Mouse (Mus musculus) spleen, postnatal 4 days (tissue): Measurements from ENCODE around the gene Sbsn.
"Not testable (repeated sequence)": the region's sequence is repeated elsewhere in the genome, so short reads cannot be mapped to it uniquely, and the experiment has no call there.

Experiments
- DNase-seq, 2 experiments: peaks; one replicate each; pipeline ENCODE4 v3.0.0; 2022; ENCODE audit warnings: low spot score in 2 of 2

The Sbsn gene

DNA sequence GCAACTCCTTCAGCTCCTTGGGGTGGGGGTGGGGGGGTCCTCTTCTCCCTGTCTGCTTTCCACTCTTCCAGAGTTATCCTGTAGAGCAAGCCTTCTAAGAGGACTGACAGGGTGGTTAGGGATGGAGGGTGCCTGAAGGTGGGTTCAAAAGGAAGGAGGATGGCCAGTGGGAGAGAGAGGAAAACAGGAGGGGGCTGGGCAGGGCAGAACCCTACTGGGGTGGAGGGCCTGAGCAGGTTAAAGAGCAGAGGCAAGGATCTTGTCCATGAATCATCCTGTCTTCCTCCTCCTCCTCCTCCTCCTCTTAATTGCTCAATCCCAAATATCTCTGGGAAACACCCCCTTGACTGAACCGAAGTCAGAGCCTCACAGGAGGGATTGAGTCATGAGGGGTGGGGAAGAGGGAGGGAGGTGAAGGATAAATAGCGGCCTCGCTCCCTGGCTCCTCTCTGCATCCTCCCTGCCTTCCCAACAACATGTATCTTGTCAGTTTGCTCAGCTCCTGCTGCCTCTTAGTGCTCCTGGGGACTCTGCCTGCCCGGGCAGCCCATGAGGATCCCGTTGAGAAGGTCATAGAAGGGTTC is at the start of gene Sbsn:
Sbsn (plus strand) TSS at position 386 of the 584 bp plus-strand sequence.
- no peak for DNase-seq

DNA sequence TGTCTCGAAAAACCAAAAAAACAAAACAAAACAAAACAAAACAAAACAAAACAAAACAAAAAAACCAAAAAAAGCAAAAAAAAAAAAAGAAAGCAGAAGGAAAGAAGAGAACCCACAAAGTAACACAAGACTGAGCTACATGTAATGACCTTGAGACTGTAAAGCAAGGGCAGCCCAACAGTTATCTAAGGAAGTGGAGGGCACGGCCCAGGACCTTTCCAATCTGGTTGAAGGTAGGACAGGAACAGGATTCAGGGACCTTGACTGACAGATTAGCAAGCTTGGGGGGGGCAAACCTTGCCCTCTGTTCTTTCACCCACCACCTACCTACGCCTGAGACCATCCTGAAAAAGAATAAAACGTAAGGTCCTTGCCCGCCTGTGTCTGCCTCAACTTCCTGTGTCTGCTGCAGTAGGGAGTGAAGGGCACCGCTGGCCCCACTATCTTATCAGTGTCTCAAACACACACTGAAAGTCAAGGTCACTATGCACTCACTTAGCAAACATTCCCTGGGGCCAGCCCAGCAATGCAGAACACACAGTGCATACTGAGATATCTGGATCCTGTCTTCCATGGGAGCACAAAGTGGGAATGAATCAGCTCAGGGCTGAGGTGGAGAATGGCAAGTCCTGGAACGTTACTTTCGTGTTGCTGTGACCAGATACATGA is 44.9 kb upstream of the Sbsn start:
- no peak for DNase-seq

DNA sequence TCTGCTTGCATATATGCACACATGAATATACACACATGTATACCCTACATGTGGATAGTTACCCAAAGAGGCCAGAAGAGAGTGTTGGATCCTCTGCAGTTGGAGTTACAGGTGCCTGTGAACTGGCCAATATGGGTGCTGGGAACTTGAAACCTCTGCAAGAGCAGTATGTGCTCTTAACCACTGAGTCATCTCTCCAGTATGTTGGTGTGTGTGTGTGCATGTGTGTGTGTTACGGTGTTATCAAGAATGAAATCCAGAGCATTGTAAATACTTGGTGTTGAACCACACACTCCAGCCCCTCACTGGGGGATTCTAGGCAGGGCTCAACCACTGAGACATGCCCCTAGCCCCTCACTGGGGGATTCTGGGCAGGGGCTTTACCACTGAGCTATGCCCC is 43.8 kb upstream of the Sbsn start:
- no peak for DNase-seq

DNA sequence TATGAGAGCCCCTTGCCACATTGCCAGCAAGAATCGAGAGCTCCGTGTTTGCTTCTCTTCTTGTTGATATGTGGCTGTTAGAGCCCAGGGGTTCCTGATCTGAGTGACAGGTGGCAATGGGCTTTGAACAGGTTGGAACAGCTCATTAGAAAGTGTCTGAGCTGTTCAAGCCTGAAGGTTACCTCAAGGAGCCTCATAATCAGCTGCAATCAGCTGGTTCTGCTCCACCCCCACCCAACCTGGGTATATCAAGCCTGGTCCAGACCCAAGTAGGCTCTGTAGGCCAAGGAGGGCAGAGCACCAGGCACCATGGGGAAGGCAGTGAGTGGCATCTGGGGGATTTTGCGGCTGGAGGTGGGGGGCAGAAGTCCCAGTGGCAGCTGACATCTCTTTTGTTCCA is 39.3 kb upstream of the Sbsn start, which contains the start of gene Atp4a:
Atp4a (plus strand) TSS at position 268 of the 400 bp plus-strand sequence.
- DNase-seq, result no peak

DNA sequence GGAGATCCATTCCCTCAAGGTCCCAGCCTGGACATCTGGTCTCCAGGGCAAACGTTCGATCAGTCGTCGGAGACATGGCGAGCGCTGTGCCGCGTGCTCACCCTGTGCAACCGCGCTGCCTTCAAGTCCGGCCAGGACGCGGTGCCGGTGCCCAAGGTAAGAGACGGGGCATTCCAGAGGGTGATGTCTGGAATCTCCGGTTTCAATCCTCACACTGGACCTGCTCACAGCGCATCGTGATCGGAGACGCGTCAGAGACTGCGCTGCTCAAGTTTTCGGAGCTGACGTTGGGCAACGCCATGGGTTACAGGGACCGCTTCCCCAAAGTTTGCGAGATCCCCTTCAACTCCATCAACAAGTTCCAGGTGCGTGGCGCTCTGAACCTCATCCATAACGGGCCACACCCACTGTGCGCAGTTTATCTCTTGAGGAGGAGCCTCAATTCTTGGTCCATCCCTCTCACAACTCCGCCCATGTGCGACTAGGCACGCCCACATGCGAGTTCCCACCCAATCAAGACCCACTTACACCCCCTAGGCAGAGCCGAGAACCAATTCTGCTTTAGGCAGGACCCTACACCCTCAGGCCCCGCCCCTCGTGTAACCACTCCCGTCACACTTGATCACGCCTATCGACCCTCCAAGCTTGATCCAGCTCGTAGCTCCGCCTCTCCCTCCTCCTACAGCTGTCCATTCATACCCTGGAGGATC is 34.1 kb upstream of the Sbsn start:
- peak; percentile 82 to 86 for DNase-seq

DNA sequence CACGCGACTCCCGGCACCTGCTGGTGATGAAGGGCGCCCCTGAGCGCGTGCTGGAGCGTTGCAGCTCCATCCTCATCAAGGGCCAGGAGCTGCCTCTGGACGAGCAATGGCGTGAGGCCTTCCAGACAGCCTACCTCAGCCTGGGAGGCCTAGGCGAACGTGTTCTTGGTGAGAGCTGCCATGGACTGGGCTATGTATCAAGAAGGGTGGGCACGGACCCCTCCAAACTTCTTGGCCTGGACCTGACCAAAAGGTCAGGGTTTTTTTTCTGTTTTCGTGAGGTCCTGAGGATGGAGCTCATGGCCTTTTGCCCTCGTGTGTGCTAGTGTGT is 33.6 kb upstream of the Sbsn start:
- no peak for DNase-seq

DNA sequence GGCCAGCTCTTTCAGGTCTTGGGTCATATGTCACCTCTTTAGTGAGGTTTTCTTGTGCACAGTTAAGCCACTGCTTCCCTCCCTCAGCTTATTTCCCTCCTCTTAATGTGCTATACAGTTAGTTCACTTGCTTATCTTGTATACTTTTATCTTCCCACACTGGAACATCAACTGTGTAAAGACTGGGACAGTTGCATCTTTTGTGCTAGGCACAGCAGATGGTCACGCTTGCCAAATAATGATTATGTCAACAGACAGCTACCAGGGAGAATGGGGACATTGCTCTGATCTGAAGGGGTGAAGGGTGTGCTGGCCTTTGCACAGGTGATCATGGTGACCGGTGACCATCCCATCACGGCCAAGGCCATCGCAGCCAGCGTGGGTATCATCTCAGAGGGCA is 31.6 kb upstream of the Sbsn start:
- DNase-seq, result no peak

DNA sequence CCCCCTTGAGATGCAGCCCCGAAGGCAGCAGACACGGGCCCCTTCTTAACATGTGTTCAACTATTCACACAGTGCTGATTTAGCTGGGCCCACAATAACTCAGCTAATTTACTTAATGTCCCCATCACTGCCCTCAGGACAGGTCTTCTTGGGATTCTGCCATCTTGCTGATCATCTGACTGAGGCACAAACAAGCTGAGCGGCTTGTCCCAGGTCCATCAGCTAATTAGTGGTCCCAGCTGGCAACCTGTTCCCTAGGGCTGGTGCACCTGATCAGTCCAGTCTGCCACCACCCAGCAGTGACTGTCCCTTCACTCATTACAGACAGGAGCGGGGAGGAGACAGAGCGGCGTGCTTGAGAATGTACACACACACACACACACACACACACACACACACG is 30.0 kb upstream of the Sbsn start:
- no peak for DNase-seq

DNA sequence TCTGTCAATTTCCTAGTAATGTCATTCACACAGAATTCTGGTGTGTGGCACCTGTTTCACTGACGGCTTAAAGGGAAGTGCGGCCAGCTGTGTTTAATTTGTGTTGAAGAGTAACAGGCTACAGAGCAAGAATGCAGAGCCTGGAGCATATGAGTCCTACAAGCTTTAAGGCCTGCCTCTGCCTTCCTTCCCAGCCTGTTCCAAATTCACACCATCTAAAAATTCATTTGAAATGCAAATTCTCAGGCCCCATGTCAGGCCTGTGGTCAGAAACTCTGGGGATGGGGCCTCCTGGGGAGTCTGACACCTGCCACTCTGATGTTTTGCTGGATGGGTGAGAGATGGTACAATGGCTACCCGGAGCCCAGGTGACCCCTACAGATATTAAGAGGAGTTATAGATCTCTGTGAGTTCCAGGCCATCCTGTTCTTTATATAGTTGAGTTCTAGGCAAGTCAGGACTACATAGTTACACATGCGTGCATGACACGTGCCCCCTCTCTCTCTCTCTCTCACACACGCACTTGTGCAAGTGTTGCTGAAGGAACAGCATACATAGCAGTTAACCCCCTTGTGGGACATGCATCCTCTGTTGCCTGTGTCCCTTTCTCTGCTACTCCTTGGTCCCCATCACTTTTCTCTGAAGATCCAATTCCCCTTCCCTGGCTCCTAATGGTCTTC is 27.9 kb upstream of the Sbsn start:
- no peak for DNase-seq

DNA sequence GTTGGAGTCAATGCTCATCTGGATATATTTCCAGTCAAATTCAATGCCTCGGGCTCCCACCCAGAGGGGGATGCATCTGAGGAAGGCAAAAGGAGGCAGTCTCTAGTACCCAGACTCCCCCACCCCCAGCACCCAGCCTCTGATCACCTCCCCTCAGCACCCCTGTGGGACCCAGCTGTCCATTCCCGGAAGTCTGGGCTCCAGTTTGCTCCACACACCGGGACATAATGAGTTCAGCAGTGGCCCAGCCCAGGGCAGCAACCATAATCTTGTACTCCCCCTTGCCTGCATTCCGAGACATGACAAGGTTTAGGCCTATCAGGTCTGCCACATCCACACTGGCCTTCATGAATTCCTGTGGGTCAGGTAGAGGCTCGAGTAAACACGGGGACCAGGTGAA is 23.1 kb upstream of the Sbsn start:
- DNase-seq, result no peak

DNA sequence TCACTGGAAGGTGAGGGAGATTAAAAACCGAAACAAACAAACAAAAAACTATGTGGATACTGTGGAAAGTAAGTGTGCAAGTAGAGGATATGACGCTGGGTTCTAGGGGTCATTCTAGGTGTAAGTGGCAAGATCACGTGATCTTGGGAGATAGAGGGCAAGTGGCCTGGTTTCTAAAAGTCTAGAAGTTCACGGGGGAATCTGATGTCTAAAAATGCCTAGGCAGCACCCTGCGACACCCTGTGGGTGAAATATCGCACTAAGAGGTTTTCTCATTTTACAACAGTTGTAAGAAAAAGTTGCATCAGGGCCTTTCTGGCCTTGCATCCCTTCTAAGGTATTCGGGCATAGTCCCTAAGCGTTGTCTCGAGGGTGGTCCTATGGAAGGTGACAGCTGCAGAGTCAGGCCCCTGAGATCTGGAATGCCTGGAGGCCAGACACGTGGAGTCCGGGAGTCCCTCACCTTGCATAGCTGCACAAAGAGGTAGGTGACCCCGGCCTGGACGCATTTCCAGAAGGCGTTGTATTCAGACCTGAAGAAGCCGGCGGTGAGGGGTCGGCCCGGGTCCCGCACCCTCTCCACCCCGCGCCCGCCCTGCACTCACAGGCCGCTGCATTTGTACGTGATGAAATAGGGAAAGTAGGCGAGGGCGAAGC is 22.4 kb upstream of the Sbsn start:
- peak; percentile 23 to 59 for DNase-seq

DNA sequence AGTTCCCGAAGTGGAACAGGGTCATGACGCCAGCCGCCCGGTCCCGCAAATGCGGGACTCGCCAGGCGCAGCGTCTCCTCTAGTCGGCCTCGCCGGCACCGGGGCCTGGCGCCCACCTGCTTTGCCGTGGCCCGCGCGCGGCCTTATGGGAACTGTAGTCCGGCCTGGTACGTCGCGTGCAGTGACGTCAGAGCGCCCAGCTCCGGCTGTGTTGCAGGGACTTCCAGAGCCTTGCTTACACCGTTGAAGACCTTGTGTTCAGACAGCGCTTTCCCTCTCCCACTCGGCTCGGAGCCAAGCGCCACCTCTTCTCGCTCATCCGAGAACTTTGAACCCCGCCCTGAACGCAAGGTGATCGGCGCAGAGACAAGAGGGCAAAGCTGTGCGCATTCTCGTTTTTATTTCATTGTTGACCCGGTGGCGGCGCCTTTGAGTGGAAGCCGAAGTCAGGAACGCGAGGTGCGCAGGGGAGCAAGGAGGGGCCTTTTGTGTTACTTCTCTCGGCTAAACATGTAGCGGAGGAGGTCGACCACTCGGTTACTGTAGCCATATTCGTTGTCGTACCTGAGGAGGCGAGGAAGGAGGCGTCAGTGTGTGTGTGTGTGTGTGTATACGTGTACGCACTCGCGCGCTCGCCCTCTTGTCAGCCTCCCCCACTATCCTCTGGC is 21.7 kb upstream of the Sbsn start, which contains the start of gene Tmem147:
Tmem147 (minus strand) TSS at position 145 of the 668 bp plus-strand sequence.
- peak; percentile 90 to 96 for DNase-seq

DNA sequence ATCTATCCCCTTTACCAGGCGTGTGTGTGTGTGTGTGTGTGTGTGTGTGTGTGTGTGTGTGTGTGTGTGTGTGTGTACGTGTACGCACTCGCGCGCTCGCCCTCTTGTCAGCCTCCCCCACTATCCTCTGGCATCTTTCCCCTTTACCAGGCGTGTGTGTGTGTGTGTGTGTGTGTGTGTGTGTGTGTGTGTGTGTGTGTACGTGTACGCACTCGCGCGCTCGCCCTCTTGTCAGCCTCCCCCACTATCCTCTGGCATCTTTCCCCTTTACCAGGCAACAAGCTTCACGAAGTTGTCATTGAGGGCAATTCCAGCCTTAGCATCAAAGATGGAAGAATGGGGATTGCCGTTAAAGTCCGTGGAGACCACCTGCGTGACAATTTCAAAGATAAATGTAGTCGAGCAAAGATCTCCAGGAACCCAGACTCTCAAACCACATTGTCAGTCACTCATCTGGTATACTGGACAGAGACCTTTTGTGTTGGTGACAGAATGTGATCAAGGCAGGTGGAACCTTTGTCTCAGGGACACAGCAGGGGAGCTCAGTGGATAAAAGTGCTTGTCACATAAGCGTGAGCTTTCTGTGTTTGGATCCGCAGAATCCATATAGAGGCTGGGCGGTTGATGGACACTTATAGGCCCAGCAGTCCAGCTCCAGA is 21.1 kb upstream of the Sbsn start:
- DNase-seq, result not testable (repeated sequence)

DNA sequence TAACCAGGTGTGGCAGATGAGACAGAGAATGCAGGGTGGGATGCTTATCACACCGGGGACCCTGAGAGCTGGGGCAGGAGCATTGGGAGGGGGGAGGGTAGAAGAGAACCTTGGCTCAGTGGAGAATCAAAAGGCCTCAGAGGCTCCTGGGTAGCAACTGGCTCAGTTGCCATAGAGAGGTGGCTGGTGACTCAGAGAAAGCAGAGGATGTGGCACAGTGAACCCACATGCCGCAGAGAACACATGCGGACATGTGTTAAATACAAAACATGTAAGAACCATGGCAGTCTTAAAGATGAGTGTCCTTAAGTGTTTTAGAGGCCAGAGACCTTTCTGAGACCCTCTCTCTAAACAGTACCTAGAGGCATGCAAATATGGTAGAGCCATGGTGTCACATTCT is 15.1 kb upstream of the Sbsn start:
- no peak for DNase-seq

DNA sequence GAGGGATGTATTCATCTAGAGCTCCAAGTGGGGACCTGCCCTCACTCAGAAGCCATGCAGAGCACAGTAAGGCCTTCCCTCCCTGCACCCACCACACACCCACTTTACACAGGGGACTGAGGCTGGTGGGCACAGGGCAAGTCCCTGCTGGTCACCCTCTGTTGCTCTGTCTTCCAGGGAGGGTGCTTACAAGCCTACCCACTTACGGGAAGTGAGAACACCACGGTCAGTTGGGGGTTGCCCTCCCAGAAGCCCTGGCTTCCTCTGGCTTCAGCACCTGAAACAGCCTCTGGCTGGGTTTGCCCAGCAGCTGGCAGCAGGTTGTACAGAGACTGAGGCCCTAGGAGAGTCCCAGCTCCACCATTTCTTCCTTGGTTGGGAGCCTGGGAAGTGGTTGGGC is 8.7 kb upstream of the Sbsn start:
- peak in 1 of 2 experiments; percentile 28 for DNase-seq

DNA sequence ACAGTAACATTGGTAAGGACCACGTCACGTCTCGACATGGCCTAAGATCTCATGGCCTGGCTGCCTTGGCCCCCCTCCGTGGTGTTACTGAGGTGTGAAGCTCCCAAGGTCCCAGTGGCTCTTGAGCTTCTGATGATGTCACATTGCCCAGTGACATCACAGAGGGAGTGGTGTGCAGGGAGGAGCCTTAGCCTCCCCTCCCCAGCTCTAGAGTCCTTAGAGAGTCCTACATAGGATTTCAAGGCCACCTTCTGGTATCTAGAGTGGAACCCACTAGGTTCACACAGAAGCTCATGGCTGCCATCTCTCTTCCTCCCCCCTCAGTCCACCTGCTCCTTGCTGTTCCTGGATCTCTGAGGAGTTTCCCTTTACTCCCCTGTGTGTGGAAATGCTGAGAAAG is 7.7 kb upstream of the Sbsn start, which contains the start of gene Gapdhs:
Gapdhs (minus strand) TSS at position 65 of the 400 bp plus-strand sequence.
- not testable (repeated sequence) for DNase-seq

DNA sequence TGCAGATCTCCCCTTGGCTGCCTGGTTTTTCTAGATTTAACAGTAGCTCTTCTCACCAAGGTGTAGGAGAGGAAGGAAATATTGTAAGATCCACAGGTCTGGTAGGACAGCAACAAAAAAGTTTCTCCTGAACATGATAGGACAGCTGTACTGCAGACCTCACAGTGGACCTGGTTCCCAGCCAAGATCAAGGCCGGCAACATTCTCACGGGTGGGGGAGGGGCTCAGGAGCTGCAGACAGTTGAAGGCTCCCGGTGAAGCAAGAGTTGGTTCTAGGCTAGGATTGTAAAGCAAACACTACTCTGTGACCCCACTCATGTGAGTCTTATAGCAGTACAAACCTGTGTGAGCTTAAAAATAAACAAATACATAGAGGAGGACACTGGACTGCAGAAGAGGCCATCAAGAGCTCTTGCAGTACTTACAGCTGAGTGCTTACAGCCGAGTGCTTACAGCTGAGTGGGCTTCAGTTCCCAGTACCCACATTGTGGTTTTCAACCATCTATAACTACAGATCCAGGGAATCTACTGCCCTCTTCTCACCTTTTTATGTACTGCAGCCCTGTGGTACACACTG is 7.2 kb upstream of the Sbsn start:
- no peak for DNase-seq

DNA sequence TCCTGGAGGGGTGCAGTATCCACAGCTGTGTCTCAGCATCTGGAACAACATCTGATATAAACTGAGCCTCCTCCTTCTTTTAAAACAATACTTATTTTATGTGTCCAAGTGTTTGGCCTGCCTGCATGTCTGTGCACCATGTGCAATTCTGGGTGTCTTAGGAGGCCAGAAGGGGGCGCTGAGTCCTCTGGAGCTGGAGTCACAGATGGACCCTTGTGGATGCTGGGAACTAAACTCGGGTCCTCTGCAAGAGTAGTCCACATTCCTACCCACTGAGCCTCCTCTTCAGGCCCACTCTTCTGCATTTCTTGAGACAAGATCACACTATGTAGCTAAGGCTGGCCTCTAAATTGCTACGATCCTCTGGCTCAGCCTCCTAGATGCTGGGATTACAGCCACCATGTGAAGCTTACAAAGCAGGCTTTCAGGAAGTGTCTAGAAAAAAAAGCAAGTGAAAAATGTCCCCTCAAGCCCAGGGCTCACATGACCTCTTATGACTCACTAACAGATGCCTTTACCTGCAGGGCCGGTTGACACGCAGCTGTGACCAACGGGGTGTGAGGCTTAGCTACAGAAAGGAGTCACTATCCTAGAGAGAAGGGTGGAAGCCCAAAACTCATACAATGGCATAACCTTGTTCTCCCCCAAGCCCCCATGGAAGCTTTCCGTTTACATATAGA is 3.6 kb upstream of the Sbsn start:
- no peak for DNase-seq

DNA sequence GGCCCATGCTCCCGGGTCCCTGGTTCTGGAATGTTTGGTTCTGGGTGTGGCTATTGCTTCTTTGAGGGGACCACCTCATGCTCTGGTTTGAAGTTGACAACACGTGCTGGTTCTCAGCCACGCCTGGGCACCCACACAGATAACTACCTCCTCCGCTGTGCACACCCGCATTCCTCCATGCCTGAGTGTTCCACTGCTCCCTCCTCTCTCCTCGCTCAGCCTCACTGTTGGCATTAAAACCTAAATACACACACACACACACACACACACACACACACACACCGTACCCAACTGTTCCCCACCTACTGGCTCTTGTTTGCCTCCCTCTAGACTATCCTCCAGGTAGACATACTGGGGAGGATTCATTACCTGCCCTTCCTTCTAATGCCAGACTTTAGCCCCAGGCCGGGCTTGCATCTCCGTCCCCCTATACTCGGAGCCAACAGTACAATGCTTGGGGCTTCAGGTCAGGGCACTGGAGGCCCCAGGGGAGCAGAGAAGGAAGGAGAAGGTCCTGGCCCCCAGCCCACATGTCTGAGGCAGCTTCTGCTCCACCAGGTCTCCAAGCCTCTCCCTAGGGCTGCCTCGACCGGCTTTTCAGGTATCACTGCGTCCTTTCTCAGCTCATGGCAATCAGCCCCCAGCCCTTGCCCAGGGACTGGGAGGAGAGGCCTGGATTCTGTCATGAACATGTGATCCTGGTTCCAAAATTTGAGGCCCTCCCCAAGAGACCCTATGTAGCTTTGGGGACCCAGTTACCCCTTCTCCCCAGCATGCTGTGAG is 1.3 kb upstream of the Sbsn start:
- no peak for DNase-seq
